Mouse (Mus musculus) A20 (cell line): ENCODE data around the gene Adap1.
"Not testable (repeated sequence)": the region's sequence is repeated elsewhere in the genome, so short reads cannot be mapped to it uniquely, and the experiment has no call there.

Experiments used
- DNase-seq: peaks from one replicate; pipeline ENCODE4 v3.0.0-alpha.2; 2011; ENCODE audit warnings: low read depth, low spot score

Gene Adap1

DNA sequence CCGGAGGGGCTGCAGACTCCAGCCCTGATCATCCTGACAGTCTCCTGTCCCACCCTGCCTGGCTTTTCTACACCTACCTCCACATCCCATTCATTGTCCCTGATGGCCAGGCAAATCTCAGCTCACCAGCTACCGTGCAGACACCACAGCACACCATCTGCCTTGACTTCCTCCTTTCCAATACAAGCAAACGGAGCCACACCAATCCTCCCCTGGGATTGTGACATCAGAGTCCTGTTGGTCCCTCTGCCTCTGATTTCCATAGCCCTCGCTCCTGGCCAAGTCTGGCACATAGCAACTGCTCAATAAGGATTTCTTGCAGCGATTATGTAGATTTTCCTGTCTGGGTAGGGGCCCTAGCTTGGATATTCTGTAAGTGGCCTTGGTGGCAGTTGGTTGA lies 25.7 kb upstream of the Adap1 start, which contains the start of gene Cox19:
Gene Cox19, minus strand, starts transcription at position 285 of the 400 bp plus-strand sequence.
- DNase-seq = no peak

DNA sequence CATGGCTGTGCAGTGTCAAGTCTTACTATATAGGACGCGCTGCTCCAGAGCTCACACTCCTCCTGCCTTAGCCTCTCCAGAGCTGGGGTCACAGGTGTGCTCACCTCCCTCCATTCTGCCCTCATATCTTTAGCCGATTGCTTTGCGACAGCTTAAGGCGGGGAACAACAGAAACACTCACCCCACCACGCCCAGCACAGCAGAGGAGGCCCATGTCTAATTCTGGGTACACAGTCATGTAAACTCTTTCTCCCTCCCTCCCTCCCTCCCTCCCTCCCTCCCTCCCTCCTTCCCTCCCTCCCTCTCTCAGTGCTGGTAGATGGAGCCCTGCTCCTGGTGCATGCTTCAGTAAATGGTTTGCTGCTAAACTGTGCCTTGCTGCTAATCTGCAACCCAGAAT lies 24.3 kb upstream of the Adap1 start:
- DNase-seq = no peak

DNA sequence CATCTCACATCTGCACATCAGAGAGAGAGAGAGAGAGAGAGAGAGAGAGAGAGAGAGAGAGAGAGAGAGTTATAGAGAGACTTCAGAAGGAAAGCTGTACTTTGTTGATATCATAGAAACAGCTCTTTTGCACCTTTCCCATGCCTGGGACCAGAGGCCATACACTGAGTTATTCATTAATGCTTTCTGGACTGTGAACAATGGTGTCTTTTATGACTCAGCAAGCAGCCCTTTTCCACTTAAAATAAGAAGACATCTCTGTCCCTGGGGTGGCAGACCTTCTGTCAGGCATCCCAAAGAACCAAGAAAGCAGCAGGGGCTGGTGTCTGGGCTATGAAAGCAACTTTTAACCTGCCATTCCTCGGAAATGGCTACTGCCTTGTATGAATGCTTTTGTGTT lies 21.8 kb upstream of the Adap1 start:
- DNase-seq = no peak

DNA sequence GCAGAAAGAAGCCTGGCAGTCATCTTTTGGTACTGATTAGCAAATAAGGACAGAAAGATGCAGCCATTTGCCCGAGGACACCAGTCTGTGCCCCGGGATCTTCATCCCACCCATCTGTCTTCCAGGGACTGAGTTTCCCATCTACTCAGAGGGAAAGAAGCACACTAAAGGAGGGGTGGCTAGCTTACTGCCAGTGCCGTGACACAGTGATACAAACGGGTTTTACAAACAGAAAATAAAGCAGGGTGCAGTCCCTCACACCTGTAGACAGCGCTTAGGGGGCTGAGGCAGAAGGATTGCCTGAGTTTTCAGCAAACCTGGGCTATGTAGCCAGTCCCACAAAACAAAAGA lies 19.9 kb upstream of the Adap1 start:
- DNase-seq = no peak

DNA sequence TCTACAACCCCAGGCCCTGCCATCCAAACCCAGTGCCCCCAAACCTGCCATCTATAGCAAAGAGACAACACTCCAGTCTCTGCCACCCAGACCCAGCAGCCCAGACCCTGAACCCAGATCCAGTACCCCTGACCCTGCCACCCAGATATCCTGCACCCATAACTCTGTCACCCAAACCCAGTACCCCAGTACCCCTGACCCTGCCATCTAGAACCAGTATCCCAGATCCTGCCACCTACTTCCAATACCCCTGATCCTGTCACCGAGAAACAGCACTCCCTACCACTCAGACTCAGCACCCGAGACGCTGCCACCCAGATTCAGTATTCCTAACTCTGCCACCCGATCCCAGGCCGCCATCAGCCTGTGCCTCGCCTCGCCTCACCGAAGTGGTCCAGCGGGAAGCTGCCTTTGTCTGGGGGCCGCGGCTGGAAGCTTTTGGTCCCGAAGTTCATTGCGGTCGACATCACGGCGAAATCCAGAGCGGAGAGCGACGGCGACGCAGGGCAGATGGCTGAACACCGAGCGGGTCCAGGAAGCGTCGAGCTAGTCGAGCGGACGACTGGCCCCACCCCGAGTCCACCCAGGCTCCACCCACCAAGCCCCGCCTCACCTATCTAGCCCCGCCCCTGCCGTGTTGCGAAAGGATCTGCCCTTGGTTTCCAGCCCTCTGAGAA lies 19.4 kb upstream of the Adap1 start:
- peak; percentile 95 for DNase-seq

DNA sequence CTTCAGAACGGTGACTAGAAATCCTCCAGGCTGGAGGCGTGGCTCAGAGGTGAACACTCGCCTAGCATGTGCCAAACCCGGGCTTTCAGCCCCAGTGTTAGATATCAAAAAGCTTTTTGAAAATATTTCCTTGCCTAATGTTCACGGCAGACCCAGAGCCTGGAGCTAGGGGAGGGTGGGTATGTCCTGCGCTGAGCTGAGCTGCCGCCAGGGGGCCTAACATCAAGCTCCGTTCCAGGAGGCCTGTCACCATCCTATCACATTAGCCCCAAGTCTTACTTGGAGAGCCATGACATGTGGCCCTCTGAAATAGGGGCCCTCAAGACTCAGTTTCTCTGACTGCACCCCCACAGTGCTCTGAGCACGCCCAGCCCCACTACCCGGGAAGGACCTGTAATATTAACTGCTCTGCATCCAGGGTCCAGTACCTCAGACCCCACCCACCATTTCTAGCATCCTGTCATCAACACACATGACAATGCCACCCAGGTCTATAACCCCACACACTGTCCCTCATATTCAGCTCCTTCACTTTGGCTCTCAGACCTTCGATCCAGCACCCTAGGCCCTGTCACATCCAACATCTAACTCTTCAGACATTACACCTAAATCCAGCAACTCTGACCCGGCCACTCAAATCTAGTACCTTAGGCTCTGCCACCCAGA lies 18.7 kb upstream of the Adap1 start:
- DNase-seq = peak; percentile 89

DNA sequence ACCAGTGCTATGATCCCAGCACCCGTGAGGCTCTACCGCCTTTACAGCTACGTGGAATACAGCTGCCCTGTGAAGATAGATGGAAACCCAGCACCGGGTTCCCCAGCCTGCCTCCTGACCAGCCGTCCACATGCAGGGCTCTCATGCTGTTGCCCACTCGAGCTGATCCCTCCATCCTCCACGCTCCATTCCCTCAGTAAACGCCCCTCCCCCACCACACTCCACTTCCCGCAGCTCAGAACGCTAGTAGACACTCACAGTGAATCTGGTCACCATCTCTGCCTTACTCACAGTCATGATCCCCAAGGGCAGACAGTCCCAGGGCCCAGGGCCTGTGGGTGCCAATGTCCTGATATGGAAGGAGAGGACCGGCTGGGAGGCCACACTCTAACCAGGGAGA lies 13.5 kb upstream of the Adap1 start:
- no peak for DNase-seq

DNA sequence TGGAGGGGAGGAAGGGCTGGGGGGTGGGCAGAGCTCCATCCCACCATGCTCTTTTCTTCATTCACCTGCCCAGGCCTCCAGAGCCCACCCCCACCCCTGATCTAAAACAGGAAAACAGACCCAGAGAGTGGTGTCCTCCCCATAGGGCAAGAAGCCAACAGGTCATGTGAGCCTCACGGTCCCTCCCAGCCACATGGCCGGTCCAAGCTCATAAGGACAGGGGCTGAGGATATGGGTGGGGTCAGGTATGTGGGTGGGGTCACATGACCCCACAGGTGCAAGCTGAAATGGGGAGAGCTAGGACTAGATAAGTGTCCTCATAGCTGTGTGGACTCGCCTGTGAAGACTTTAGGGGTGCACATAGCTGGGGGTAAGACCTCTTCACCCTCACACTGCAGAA lies 13.0 kb upstream of the Adap1 start:
- no peak for DNase-seq

DNA sequence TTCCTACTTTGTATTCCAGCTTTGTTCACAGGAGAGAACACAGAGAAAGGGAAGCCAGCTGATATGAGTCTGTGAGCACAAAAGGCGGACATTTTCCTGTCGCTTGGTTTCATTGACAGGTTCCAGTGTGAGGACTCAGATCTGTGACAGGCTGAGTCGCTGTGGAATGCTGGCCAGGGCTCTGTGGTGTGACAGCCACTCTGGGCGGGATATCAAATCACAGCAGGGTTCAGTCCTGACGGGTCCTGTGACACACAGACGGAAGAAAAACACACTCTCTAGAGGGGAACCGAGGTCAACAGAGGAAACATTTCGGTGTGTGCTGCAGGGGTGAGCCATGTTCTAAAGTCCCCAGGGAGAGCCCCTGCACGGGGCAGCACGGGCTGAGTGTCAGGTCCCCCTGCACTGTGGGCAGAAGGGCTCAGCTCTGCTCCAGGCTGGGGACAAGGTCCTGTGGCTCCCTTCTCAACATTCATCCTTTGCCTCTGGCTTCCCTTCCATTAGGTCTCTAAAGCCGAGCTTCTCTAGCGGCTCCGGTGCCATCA lies 12.5 kb upstream of the Adap1 start:
- DNase-seq = no peak

DNA sequence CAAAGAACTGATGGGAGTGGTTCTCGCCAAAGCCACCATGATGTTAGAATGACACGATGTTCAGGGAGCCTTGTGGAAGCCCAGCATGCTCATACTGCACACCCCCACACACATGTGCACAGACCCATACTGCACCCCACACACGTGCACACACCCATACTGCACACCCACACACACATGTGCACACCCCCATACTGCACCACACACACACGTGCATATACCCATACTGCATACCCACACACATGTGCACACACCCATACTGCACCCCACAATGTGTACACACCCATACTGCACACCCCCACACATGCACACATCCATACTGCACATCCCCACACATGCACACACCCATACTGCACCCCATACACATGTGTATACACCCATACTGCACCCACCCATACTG lies 10.2 kb upstream of the Adap1 start:
- no peak for DNase-seq

DNA sequence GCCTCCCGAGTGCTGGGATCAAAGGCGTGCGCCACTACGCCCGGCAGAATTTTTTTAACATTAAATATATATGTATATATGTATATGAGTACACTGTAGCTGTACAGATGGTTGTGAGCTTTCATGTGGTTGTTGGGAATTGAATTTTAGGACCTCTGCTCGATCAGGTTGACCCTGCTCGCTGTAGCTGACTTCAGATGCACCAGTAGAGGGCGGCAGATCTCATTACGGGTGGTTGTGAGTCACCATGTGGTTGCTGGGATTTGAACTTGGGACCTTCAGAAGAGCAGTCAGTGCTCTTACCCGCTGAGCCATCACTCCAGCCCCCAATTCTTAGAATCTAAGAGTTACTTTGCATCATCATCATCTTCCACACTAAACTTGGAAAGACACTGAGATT lies 9.0 kb upstream of the Adap1 start:
- DNase-seq = not testable (repeated sequence)

DNA sequence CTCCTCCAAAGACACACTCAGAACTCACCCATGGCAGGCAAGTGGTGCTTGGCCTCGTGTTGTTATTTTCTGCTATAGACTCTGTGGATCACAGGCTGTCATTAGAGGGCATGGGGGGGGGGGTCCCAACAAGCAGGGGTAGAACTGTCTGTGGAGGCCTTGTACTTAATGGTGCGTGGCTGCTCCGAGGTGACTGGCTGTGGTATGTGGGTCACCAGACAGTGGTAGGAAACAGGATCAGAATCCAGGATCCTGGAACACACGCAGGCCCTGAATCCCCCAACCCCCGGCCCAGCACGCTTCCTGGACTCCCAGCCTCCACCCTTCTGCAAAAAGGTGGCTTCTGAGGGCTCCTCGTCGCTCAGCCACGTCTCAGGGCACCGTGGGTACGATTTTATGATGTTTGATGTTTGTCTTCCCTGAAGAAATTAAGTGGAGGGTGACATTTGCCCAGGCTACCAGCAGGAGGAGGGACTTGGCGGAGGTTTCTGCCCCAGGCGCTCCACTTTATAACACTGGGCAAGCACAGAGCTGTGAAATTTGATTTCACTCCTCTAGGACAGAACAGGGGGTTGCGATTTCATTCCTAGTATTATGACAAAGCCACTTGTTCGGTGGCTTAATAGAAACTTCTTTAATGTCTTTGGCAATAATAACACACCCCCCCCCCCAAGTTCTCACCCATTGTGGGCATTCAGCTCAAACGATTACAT lies 8.0 kb upstream of the Adap1 start:
- no peak for DNase-seq

DNA sequence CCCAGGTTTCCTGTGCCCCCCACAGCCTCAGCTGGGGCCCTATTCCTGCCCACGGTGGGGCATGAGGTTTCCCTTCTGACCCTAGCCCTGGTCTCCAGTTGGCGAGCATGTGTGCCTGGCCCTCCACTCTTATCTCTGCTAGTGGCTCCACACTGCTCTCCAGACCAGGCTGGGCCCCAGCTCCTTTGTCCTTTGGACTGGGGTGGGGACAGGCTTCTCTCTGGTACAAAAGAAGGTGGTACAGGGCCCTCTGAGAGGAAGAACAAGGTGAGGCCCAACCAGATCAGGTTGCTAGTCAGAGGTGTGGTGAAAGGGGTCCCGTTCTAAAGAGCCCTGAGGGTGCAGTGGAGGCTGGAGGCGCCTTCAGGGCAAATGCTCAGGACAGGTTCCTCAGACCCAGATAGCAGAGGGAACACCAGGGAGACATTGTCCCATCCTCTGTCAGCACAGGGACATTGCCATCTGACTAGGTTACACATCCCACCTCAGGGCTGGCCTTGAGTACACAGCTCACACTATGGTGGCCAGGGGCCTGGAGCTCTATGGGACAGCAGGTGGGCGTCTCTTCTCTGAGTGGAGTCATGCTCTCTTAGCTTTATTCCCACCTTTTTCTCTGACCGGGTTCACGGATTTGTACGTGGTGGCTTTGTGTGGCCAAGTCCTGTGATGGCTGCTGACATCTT lies 7.3 kb upstream of the Adap1 start:
- no peak for DNase-seq

DNA sequence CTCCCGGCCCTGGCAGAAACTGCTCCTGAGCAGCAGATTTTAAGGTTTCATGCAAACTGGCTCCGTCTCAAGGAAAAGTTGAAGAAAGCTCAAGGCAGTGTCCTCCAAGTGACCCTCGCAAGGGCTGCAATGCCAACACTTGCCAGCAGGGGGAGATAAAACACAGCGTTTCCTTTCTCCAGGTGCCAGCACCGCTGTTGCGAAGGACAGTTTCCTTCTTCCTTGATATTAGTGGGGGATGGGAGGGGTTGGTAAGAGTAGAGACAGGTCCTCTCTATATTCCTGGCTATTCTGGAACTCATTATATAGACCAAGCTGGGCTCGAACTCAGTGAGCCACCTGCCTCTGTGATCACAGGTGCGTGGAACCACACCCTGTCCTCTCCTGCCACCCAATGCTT lies 6.3 kb upstream of the Adap1 start:
- peak; percentile 64 for DNase-seq

DNA sequence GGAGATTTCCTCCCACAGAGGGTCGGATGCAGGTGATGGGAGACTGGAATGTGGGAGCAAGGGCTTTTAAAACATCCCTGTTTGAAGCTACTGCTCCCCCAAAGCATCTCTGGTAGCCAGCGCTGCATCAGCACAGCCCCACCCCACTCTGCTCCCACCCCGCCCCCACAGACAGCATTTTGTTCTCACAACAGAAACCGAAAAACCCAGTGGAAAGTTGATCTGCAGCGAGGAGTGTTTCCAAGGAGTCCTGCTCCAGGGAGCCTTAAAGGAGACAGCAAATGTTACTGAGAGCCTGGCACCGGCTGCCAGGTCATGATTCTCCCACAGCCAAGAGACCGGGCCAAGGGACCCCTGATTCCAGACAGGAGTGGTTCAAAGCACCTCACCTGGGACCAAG lies 5.3 kb upstream of the Adap1 start:
- no peak for DNase-seq

DNA sequence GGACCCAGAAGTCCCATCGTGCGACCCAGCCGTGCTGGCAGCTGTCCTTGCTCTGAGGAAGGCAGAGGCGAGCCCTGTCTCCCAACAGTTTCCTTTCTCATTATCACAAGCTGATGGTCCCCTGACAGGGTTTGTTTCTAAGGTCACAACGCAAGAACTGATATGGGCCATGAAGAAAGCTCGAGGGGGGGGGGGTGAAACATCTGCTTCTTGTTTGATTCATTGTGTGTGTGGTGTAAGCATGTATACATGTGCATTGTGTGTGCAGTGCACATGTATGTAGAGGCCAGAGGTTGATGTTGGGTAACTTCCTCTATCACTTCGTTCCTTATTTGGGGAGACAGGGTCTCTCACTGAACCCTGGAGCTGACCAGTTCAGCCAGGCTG lies 2.2 kb upstream of the Adap1 start:
- DNase-seq = no peak

DNA sequence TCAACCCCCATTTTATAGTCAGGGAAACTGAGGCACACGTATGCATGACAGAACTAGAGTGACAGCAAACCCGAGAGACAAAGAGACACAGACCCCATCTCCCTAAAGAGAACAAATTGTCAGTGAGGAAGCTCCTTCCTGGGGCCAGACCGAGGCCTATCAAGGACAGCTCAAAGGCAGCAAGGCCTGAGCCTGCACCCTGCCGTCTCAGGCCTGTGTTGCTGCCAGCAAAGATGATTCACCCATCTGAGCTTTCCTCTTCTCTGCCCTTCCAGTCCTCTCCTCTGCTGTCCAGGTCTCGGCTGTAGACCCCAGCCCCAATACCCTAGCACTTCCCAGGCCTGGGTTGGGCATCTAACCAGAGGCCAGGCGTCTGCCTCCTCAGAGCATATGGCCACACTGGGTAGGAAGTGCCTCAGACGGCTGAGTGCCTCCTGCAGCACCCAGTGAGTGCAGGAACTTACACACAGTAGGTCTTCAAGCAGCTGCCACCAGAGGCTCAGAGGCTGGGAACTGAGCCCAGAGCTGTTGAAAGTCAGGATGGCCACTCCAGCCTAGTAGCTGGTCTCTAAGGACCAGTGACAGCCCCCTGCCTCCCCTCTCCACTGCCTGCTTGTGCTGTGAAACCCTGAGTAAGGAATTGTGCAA lies 1.7 kb upstream of the Adap1 start:
- DNase-seq = no peak

DNA sequence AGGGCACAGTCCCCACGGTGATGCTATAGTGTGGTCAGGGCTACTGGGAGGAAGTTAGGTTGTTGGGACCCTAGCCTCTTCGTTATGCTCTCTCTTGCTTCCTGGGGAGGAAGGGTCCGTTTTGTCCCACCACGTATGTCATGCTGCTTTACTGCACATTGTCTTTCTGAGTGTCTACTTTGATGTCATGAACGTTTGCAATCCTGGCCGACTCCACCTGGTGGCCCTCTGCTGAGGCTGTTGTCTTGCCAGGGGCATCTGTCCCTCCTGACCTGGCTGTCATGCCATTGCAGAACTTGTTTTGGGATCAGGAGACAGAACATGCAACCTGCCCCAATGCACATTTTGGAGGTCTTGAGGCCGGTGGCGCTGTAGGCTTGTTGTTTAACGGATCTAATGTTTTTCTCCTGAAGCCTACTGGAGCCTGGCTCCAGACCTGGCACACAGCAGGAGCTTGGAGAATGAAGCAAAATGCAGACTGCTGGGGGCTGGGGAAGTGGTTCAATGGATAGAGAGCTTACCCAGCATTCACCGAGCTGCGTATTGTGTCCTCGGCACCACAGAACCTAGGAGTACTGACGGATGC lies 782 bp upstream of the Adap1 start:
- DNase-seq = no peak

DNA sequence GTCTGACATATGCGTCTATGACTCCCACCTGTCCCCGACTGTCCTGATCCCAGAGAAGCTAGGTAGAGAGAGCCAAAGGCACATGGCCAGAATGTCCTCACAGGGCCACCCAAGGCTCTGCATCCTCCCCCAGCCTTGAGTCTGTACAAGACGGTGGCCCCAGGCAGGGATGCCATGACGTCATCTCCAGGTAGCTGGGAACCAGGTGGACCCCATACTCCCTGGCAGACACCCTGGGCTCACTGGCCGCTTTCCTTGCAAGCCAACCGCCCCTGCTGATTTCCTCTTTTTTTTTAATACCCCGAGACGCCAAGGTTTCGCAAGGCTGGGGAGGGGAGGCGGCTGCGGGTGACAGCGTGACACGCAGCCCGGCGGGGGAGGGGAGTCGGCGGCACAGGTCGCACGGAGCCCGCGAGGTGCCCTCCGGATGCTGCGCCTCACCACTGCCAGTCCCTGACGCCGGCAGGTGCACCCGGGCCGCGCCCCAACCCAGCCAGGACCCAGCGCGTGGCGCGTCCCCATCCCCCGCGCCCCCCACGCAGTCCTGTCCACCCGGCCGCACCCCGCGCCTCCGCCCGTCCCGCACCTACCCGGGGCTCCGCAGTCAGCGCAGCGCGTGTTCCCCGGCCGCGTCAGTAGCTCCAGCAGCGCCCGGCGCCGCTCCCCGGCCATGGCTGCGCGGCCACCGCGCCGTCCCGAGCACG lies 579 bp downstream of the Adap1 start:
- DNase-seq = peak; percentile 29

DNA sequence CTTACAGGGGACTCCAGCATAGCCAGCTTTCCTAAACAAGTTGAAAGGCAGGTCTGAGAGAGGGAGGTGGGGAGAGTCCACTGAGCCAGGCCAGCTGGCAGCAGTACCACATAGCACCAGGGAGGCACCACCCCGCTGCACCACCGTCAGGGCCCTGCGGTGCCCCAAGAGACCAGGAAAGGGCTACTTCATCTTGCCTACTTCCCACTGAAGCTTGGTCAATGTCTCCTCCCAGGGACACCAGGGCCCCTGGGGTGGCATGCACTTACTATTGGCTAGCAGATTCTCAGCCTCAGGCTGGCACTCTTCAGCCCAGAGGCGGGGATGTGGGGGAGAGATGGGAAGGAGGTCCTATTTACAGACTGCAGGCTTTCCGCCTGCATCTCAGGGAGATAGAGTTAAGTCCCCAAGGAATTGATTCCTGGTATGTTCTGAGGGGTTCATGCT lies 1.4 kb downstream of the Adap1 start:
- no peak for DNase-seq
